Mouse (Mus musculus): ENCODE data around the gene Plcb1.

- no peak for TF ChIP-seq POLR2A (IDR thresholded peaks at IDR 0.05; ENCODE audit: borderline replicate concordance, low read depth, low read length)
- TF ChIP-seq CTCF (IDR thresholded peaks at IDR 0.05; ENCODE audit: low read depth, low read length) = no peak
Measured at GRCm38 (mm10) chr2:135243764-135244163, 457.9 kb downstream of the Plcb1 start.
